Mouse (Mus musculus) heart, adult 2 months (tissue): ENCODE results near the gene Rpl26. TPM values are rescaled to one million over a fixed set of nuclear protein-coding genes. Genes with fewer than 3 reads are reported as not detected.

Experiments
- DNase-seq, 2 experiments: peaks; one replicate each; pipeline ENCODE4 v3.0.0; 2021
- H3K27ac ChIP-seq: fragments of 200-600 bp; 2 replicates; pipeline ENCODE4 v1.8.1; 2022
- H3K27me3 ChIP-seq: fragments of 200-500 bp; 2 replicates; pipeline ENCODE4 v1.6.1; 2012; ENCODE audit warnings: mild to moderate bottlenecking, low read length, inconsistent platforms, mixed read lengths; ENCODE audit not compliant: control insufficient read depth, insufficient read depth
- H3K36me3 ChIP-seq: fragments of 200-500 bp; 2 replicates; pipeline ENCODE4 v1.6.1; 2012; ENCODE audit warnings: low read length, inconsistent platforms; ENCODE audit not compliant: control insufficient read depth, insufficient read depth
- H3K4me1 ChIP-seq: fragments of 200-500 bp; 2 replicates; pipeline ENCODE4 v1.6.1; 2011; ENCODE audit warnings: low read length; ENCODE audit not compliant: control insufficient read depth, insufficient read depth
- H3K4me3 ChIP-seq: fragments of 200-600 bp; 2 replicates; pipeline ENCODE4 v1.8.1; 2022
- H3K79me2 ChIP-seq: fragments of 200-500 bp; replicated peaks from 2 replicates; pipeline ENCODE4 v1.6.1; 2012; ENCODE audit warnings: mild to moderate bottlenecking, inconsistent platforms, low read length, moderate library complexity, mixed read lengths; ENCODE audit not compliant: control insufficient read depth, insufficient read depth
- H3K9ac ChIP-seq: fragments of 200-500 bp; 2 replicates; pipeline ENCODE4 v1.6.1; 2012; ENCODE audit warnings: low read depth, mild to moderate bottlenecking, control low read depth, inconsistent platforms, low read length, mixed read lengths
- CTCF ChIP-seq: fragments of 200-600 bp; IDR thresholded peaks from 2 replicates; pipeline ENCODE4 v1.8.1; 2022; ENCODE audit warnings: antibody characterized with exemption, mild to moderate bottlenecking, moderate library complexity
- EP300 ChIP-seq: fragments of 200-500 bp; IDR thresholded peaks from 2 replicates; pipeline ENCODE4 v1.6.1; 2011; ENCODE audit warnings: low read depth, low read length, control low read depth; ENCODE audit not compliant: insufficient read depth
- POLR2A ChIP-seq: fragments of 200-500 bp; IDR thresholded peaks from 2 replicates; pipeline ENCODE4 v1.6.1; 2011; ENCODE audit warnings: mild to moderate bottlenecking, low read depth, low read length, control low read depth; ENCODE audit not compliant: insufficient read depth
- WGBS: fragments of 180-500 bp; shearing (Covaris S2); methylation state at CpG from one replicate; pipeline ENCODE4 v1.1.7; 2018; 5-methylcytosine and 5-hydroxymethylcytosine counted together
- intact Hi-C: fragments of 180-260 bp; cut with DNase I; formaldehyde crosslinking; loops from one replicate; pipeline ENCODE4 v1.15.1; 2025
- polyA plus RNA-seq: library from polyadenylated mRNA; depleted of rRNA; stranded (reverse); fragments of >200 nt; gene quantifications from 2 replicates; pipeline ENCODE4 v1.2.3, GENCODE M21; 2012; rRNA removed
- total RNA-seq, 2 experiments: library from RNA; stranded (reverse); gene quantifications; 2 replicates each; pipeline ENCODE4 v1.2.3; 2021

Gene Rpl26
- total and polyA plus RNA-seq, 3 experiments: 494 to 707 (median 648) TPM

GRCm38 (mm10) chr11:68955473-68955872 is 54.1 kb downstream of the Rpl26 start:
- H3K36me3 ChIP-seq: peaks cover 7% of the 10 kb centered on the region
- peak overlapping the region; percentile 50; the same call in 1 of the 2 replicates for H3K4me3 ChIP-seq
- WGBS: 45% methylated on average over 5 of the region's 5 CpGs
- peak overlapping the region; percentile 33; the same call in 1 of the 2 replicates for H3K27ac ChIP-seq
- DNase-seq: no peak
- TF ChIP-seq CTCF (no peak), POLR2A (no peak), EP300 (no peak)
- H3K79me2 ChIP-seq: no peaks in the 10 kb centered on the region
- H3K27me3 ChIP-seq: no peaks in the 10 kb centered on the region; the same call in 1 of the 2 replicates
- H3K4me1 ChIP-seq: peaks cover 7% of the 10 kb centered on the region
- peak overlapping the region; percentile 65 for H3K9ac ChIP-seq
- intact Hi-C loops: loop anchor here (5.0 kb wide), 1 partner anchor 142 kb away; the partner anchor contains the start of gene Per1

- 20% methylated on average over 3 of the region's 3 CpGs for WGBS
- peak; percentile 57 to 72 for DNase-seq
These were observed 54.7 kb downstream of the Rpl26 start for GRCm38 (mm10) chr11:68956107-68956506.

More at GRCm38 (mm10) chr11:68956107-68956506, 54.7 kb downstream of the Rpl26 start:
- H3K9ac ChIP-seq: peak overlapping the region; percentile 70
- peak; percentile 81 for TF ChIP-seq EP300
- no peak for TF ChIP-seq CTCF
- peak; percentile 51 for TF ChIP-seq POLR2A
- peaks cover 7% of the 10 kb centered on the region for H3K36me3 ChIP-seq
- H3K4me3 ChIP-seq: peak overlapping the region; percentile 64
- intact Hi-C loops: loop anchor here (1.0 to 5.0 kb wide), 3 partner anchors 45 to 141 kb away; partner anchors contain the start of gene Per1
- H3K27me3 ChIP-seq: no peaks in the 10 kb centered on the region; the same call in 1 of the 2 replicates
- peak overlapping the region; percentile 97 for H3K27ac ChIP-seq
- peaks cover 7% of the 10 kb centered on the region for H3K4me1 ChIP-seq
- H3K79me2 ChIP-seq: no peaks in the 10 kb centered on the region

Other genes starting within 250 kb of the Rpl26 start
- gene Myh10, start 210.0 kb upstream of the Rpl26 start, total RNA-seq: 10 to 100 TPM; 25.6 to 25.9 TPM
- gene Myh10, start 210.0 kb upstream of the Rpl26 start, polyA plus RNA-seq: 17.9 and 30.0 TPM in 2 replicates
- gene Ndel1, start 29.7 kb upstream of the Rpl26 start, total RNA-seq: 10 to 100 TPM; 60.4 to 63.7 TPM
- 45.5 and 64.1 TPM in 2 replicates for gene Ndel1, start 29.7 kb upstream of the Rpl26 start, polyA plus RNA-seq
- under 1 TPM; 0.07 to 0.13 TPM for gene Rnf222, start 13.0 kb upstream of the Rpl26 start, total RNA-seq
- 0.12 TPM in 2 replicates for gene Rnf222, start 13.0 kb upstream of the Rpl26 start, polyA plus RNA-seq
- gene Odf4, start 25.5 kb downstream of the Rpl26 start, total RNA-seq: not detected
- 0.25 and 0.41 TPM in 2 replicates for gene Odf4, start 25.5 kb downstream of the Rpl26 start, polyA plus RNA-seq
- 10 to 100 TPM; 27.8 to 28.5 TPM for gene Arhgef15, start 55.9 kb downstream of the Rpl26 start, total RNA-seq
- gene Arhgef15, start 55.9 kb downstream of the Rpl26 start, polyA plus RNA-seq: 52.9 and 77.3 TPM in 2 replicates
- gene Slc25a35, start 66.5 kb downstream of the Rpl26 start, total RNA-seq: 1 to 10 TPM; 4.2 to 5.3 TPM
- 21.6 and 24.2 TPM in 2 replicates for gene Slc25a35, start 66.5 kb downstream of the Rpl26 start, polyA plus RNA-seq
- 100 to 1,000 TPM in 1 of 2 experiments, 10 to 100 TPM in 1; 80.7 to 100 TPM for gene Rangrf, start 73.6 kb downstream of the Rpl26 start, total RNA-seq
- gene Rangrf, start 73.6 kb downstream of the Rpl26 start, polyA plus RNA-seq: 145 and 169 TPM in 2 replicates
- 1 to 10 TPM; 5.9 to 6.4 TPM for gene Pfas, start 106.9 kb downstream of the Rpl26 start, total RNA-seq
- 8.5 and 11.5 TPM in 2 replicates for gene Pfas, start 106.9 kb downstream of the Rpl26 start, polyA plus RNA-seq
- gene Ctc1, start 114.3 kb downstream of the Rpl26 start, total RNA-seq: 10 to 100 TPM; 10.7 to 15.7 TPM
- gene Ctc1, start 114.3 kb downstream of the Rpl26 start, polyA plus RNA-seq: 21.5 and 26.8 TPM in 2 replicates
- gene Aurkb, start 144.1 kb downstream of the Rpl26 start, total RNA-seq: under 1 TPM; 0.21 to 0.59 TPM
- gene Aurkb, start 144.1 kb downstream of the Rpl26 start, polyA plus RNA-seq: 0.61 and 1.1 TPM in 2 replicates
- 10 to 100 TPM; 15.3 to 17.8 TPM for gene Borcs6, start 158.1 kb downstream of the Rpl26 start, total RNA-seq
- 13.0 and 14.2 TPM in 2 replicates for gene Borcs6, start 158.1 kb downstream of the Rpl26 start, polyA plus RNA-seq
- gene Tmem107, start 169.2 kb downstream of the Rpl26 start, total RNA-seq: 1 to 10 TPM; 5.6 to 6.6 TPM
- gene Tmem107, start 169.2 kb downstream of the Rpl26 start, polyA plus RNA-seq: 15.9 and 26.1 TPM in 2 replicates
- 10 to 100 TPM; 63.4 to 70.8 TPM for gene Vamp2, start 186.9 kb downstream of the Rpl26 start, total RNA-seq
- gene Vamp2, start 186.9 kb downstream of the Rpl26 start, polyA plus RNA-seq: 83.0 and 90.0 TPM in 2 replicates
- 10 to 100 TPM; 44.4 to 79.8 TPM for gene Per1, start 193.6 kb downstream of the Rpl26 start, total RNA-seq
- gene Per1, start 193.6 kb downstream of the Rpl26 start, polyA plus RNA-seq: 18.0 and 36.4 TPM in 2 replicates
- gene Hes7, start 218.8 kb downstream of the Rpl26 start, total RNA-seq: under 1 TPM in 1 of 2 experiments, not detected in 1; 0.11 TPM
- gene Hes7, start 218.8 kb downstream of the Rpl26 start, polyA plus RNA-seq: 0.10 TPM in 1 of 2 replicates, not detected in the other
- under 1 TPM; 0.21 to 0.23 TPM for gene 9130213A22Rik, start 221.0 kb downstream of the Rpl26 start, total RNA-seq
- gene 9130213A22Rik, start 221.0 kb downstream of the Rpl26 start, polyA plus RNA-seq: 0.82 and 1.00 TPM in 2 replicates
- under 1 TPM; 0.05 to 0.07 TPM for gene Aloxe3, start 224.3 kb downstream of the Rpl26 start, total RNA-seq
- gene Aloxe3, start 224.3 kb downstream of the Rpl26 start, polyA plus RNA-seq: 0.16 TPM in 1 of 2 replicates, not detected in the other